Mouse (Mus musculus): ENCODE measurements around the gene Atpif1.

GRCm38 (mm10) chr4:132484231-132484630, 49.2 kb downstream of the Atpif1 start:
- TF ChIP-seq CTCF (conservative IDR thresholded peaks at IDR 0.05; ENCODE audit: low read length) (no peak), POU5F1 (IDR thresholded peaks at IDR 0.05; ENCODE audit: borderline replicate concordance, low read length) (no peak)

Data from E14TG2a.4 (cell line).